Mouse (Mus musculus) ES-Bruce4 (cell line): Measurements from ENCODE around the gene Grip1.

ENCODE experiments used
- CTCF ChIP-seq: IDR thresholded peaks from one replicate; pipeline ENCODE4 v1.8.1; 2011; ENCODE audit warnings: low read depth, low read length
- POLR2A ChIP-seq: IDR thresholded peaks from one replicate; pipeline ENCODE4 v1.8.1; 2011; ENCODE audit warnings: low read length; ENCODE audit not compliant: insufficient read depth

GRCm38 (mm10) chr10:120012331-120012730 lies 558.7 kb downstream of the Grip1 start:
- TF ChIP-seq POLR2A (no peak), CTCF (no peak)
